Mouse (Mus musculus) heart, adult 8-10 months (tissue): ENCODE measurements at regions not wholly inside any gene's neighbourhood (a gene's known extent, or its start where the extent isn't known, plus 50 kb on each side); places are given as distances from the start of the nearest gene placed in this dataset.
"Not testable (repeated sequence)": the region's sequence is repeated elsewhere in the genome, so short reads cannot be mapped to it uniquely, and the experiment has no call there.

Experiments
- DNase-seq: peaks from one replicate; pipeline ENCODE4 v3.0.0; 2022; ENCODE audit warnings: low spot score

GRCm38 (mm10) chr10:51397016-51397415 lies 83.4 kb upstream of the Gm49339 start:
- DNase-seq = not testable (repeated sequence)

GRCm38 (mm10) chr10:51405141-51405540 lies 75.3 kb upstream of the Gm49339 start:
- DNase-seq = peak; percentile 13

GRCm38 (mm10) chr10:51412795-51413194 lies 67.6 kb upstream of the Gm49339 start:
- DNase-seq = no peak

DNA sequence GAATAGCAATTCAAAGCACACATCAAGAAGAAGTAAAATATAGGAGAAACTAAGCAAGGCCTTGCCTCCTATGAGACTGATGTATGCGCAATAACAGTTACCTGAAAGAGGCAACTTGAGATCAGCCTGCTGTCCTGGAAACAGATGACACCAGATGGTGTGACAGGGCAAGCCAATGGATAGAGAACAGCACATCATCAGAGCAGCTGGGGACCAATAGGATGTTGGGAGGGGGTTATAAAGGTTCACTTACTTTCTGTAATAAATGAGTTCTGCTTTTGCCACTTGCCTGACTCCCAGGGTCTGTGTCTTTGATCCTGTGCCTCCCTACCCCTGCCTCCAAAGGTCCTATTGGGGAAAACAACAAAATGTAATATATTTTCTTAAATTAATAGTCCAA lies 65.9 kb upstream of the Gm49339 start:
- no peak for DNase-seq

DNA sequence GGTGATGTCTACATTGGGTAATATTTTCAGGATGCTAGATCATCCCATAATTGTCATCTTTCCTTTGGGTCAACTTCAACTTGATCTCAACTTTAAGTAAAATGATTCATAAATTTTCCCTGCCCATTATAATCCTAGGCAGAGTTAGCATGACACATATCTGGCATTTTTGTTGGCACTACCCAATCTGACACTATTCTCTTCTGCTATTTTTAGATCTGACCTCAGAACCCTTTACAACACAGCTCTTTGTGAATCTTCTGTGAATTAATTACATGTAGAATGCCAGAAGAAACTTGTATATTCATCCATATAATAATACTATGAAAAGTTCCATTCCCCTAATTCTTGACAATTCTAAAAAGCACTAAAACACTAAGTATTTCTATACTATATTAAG lies 63.7 kb upstream of the Gm49339 start:
- DNase-seq = no peak

GRCm38 (mm10) chr10:51417221-51417911 lies 63.0 kb upstream of the Gm49339 start:
- DNase-seq = no peak

GRCm38 (mm10) chr10:51418550-51418949 lies 61.9 kb upstream of the Gm49339 start:
- DNase-seq = no peak

GRCm38 (mm10) chr10:51422501-51422900 lies 57.9 kb upstream of the Gm49339 start:
- no peak for DNase-seq
